Mouse (Mus musculus): ENCODE results near the gene Nudt9.

DNA sequence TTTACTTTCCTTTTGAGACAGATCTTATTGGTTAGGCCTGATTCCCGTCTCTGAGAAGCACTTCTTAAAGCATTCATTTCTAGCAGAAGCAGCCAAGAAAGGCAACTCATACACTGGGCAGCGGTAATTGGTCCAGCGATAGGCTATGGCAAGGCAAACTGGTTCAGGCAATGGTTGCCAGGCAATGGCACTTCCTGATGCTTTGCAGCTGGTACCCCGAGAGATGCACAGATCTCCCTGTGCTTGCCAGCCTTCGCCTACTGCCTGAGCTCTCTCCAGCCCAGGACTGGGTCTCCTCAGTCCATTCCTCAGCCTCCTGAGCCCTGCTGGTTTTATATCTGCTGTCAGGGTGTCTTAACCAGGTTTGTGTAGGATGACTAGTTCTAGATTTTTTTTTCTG, 14.3 kb downstream of the Nudt9 start:
- TF ChIP-seq CTCF (conservative IDR thresholded peaks at IDR 0.05; ENCODE audit: low read length) = no peak
- no peak for TF ChIP-seq POU5F1 (IDR thresholded peaks at IDR 0.05; ENCODE audit: borderline replicate concordance, low read length)
- TF ChIP-seq NANOG (IDR thresholded peaks at IDR 0.05; ENCODE audit: borderline replicate concordance, low read length) = no peak
